Mouse (Mus musculus): ENCODE data around the gene Mrpl1.

- TF ChIP-seq POLR2A (IDR thresholded peaks at IDR 0.05; ENCODE audit: borderline replicate concordance, insufficient read depth, low read length): no peak
- no peak for TF ChIP-seq CTCF (IDR thresholded peaks at IDR 0.05; ENCODE audit: borderline replicate concordance, insufficient read depth, low read depth, low read length)
Observed at GRCm38 (mm10) chr5:96306271-96306670, 97.0 kb downstream of the Mrpl1 start.
